Mouse (Mus musculus) CD4-positive helper T cell, adult 2 months (primary cell): ENCODE measurements around the gene Tnrc6c.

Experiments
- DNase-seq: peaks from one replicate; pipeline ENCODE4 v3.0.0-alpha.2; 2012; ENCODE audit warnings: low read depth, missing footprints, low spot score

Gene Tnrc6c

GRCm38 (mm10) chr11:117676649-117677048 is 22.6 kb downstream of the Tnrc6c start:
- no peak for DNase-seq

GRCm38 (mm10) chr11:117677111-117677510 is 23.0 kb downstream of the Tnrc6c start:
- no peak for DNase-seq

GRCm38 (mm10) chr11:117677594-117677993 is 23.5 kb downstream of the Tnrc6c start:
- no peak for DNase-seq

- DNase-seq: no peak
Measured at GRCm38 (mm10) chr11:117678155-117678554, 24.1 kb downstream of the Tnrc6c start.

GRCm38 (mm10) chr11:117678740-117679139 is 24.7 kb downstream of the Tnrc6c start:
- peak; percentile 39 for DNase-seq

- no peak for DNase-seq
Measured at GRCm38 (mm10) chr11:117684640-117685039, 30.6 kb downstream of the Tnrc6c start.

- DNase-seq: peak; percentile 34
Measured at GRCm38 (mm10) chr11:117685461-117685860, 31.4 kb downstream of the Tnrc6c start.

- peak; percentile 83 for DNase-seq
Measured at GRCm38 (mm10) chr11:117686021-117686420, 31.9 kb downstream of the Tnrc6c start.

- no peak for DNase-seq
Measured at GRCm38 (mm10) chr11:117688603-117689002, 34.5 kb downstream of the Tnrc6c start.

GRCm38 (mm10) chr11:117691311-117691710 is 37.2 kb downstream of the Tnrc6c start:
- DNase-seq: no peak

- no peak for DNase-seq
Measured at GRCm38 (mm10) chr11:117694050-117694449, 40.0 kb downstream of the Tnrc6c start.

- no peak for DNase-seq
Measured at GRCm38 (mm10) chr11:117696585-117696984, 42.5 kb downstream of the Tnrc6c start.

GRCm38 (mm10) chr11:117700871-117701270 is 46.8 kb downstream of the Tnrc6c start:
- no peak for DNase-seq

GRCm38 (mm10) chr11:117706267-117706666 is 52.2 kb downstream of the Tnrc6c start:
- DNase-seq: no peak

- DNase-seq: no peak
Measured at GRCm38 (mm10) chr11:117707238-117707637, 53.1 kb downstream of the Tnrc6c start.

GRCm38 (mm10) chr11:117709308-117709707 is 55.2 kb downstream of the Tnrc6c start:
- DNase-seq: peak; percentile 76

- no peak for DNase-seq
Measured at GRCm38 (mm10) chr11:117710815-117711294, 56.8 kb downstream of the Tnrc6c start.

- DNase-seq: no peak
Measured at GRCm38 (mm10) chr11:117712065-117712464, 58.0 kb downstream of the Tnrc6c start.

- DNase-seq: no peak
Measured at GRCm38 (mm10) chr11:117713375-117713774, 59.3 kb downstream of the Tnrc6c start.

- no peak for DNase-seq
Measured at GRCm38 (mm10) chr11:117718838-117719237, 64.7 kb downstream of the Tnrc6c start.

- DNase-seq: no peak
Measured at GRCm38 (mm10) chr11:117724604-117725301, 70.7 kb downstream of the Tnrc6c start.

GRCm38 (mm10) chr11:117727031-117727430 is 72.9 kb downstream of the Tnrc6c start:
- DNase-seq: no peak

GRCm38 (mm10) chr11:117728245-117728644 is 74.2 kb downstream of the Tnrc6c start:
- DNase-seq: no peak

- no peak for DNase-seq
Measured at GRCm38 (mm10) chr11:117728841-117729240, 74.8 kb downstream of the Tnrc6c start.
